Mouse (Mus musculus) monocyte, adult 5-6 weeks (primary cell): ENCODE results near the gene Impg1. TPM values are rescaled to one million over a fixed set of nuclear protein-coding genes. Genes with fewer than 3 reads are reported as not detected.

ENCODE experiments used
- ATAC-seq: fragments of 153-309, 156-312 bp; replicated peaks from 2 replicates; pipeline ENCODE4 v1.8.0; 2017; ENCODE audit warnings: mild to moderate bottlenecking; ENCODE audit not compliant: low TSS enrichment, insufficient number of reproducible peaks, severe bottlenecking, poor library complexity, low FRiP score
- total RNA-seq: library from RNA; stranded (forward); fragments of 200-1000, 200-491, 200-594 nt; gene quantifications from 3 replicates; pipeline ENCODE4 v1.2.3, GENCODE M21; 2017

The Impg1 gene
- total RNA-seq, 1 experiment from 2014 or later, result not detected

DNA sequence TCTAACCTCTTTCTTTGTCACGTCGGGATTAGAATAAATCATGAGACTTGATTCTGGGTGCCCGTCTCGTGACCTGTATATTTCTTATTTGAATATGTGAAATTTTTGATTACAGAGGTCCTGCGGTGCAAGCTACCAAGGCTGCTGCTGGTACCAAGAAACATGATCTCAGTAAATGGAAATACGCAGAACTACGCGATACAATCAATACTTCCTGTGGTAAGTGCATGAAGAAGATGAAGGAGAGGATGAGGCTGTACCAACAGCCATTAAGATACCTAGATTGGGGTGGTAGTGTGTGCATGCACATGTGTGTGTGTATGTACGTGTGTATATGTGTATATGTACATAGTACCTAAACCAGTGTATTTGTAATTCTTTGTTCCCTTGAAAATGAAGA, 166.2 kb downstream of the Impg1 start:
- ATAC-seq, result no peak

DNA sequence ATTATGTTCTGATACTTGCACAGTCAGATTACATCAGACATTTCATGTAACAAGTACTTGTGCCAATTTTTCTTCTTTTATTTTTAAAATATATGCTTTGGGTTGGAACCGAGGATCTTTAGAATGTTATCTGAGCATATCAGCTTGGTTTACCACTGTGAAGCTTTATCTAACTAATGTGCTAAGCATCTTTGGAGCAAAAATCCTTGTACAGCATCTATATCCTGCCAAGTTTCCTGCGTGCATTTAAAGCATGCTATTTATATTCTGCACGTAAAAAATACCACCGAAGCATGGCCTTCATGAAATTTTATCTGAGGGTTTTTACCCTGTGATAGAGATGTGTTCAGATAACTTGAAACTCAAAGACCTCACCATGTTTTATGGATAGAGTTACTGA, 169.2 kb downstream of the Impg1 start:
- ATAC-seq, result no peak

DNA sequence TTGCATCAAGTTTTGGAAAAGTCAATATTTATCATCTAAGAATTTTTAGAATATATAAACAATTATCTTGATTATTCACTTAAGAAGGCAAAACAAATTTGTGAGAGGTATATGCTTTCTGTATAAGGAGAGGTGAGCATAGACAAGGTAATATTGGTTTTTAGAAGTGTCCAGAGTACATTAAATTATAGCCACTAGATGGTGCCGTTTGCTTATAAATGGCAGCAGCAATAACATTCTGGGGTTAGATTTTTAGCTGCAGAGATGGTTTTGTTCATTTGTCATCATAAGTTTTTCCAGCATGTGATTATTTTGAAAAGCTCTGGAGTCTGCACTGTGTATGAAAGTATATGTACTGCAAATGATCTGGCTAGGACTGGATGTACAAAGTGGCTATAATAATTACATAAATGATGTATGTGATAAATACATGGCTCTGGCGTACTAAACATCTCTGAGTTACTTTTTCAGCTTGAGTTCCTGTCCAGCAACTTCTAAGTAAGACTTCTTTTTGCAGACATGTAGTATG, 172.2 kb downstream of the Impg1 start:
- no peak for ATAC-seq

DNA sequence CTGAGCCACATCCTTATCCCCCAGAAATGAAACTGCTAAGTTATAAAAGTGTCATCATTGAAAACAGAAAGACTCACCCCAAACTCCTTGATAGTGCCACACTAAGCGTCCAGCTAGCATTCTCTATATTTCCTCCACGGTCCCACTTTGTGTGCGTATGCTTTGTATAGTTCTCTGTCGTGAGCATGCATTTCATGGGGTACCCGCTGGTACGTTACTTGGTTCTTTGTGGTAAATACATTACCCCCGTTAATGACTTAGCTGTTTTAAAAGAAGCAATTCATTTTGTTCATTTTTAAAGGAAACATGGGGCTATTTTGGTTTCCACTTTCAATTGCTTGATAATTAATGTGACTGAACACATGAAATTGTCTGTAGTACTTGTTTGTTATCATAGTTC, 178.4 kb downstream of the Impg1 start:
- no peak for ATAC-seq

DNA sequence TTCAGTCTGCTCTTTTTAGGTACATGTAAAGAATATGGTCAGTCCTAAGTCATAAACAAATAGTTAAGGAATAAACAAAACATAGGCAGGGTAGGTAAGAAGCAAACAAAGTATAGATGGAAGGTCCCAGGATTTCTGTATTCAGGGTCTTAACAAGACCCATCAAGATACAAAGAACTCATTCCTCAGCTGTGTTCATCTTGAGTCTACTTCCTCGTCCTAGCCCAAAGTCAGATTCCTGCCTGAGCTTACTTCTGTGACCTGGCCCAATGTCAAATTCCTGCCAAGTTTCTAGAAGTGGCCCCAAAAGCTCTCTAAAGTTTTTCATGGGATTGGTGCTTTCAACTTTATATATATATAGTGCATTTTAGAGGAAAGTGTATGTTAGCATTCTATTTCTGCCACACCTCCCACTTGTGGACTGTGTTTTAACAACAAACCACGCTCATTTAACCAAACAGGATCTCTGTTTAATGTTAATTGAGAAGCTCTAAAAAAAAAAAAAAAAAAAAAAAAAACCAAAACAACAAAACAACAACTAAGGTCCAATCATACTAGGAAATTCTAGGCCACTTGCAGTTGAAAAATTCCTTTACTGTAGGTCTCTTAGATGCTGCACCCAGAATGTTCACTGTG, 180.6 kb downstream of the Impg1 start:
- ATAC-seq, result no peak

DNA sequence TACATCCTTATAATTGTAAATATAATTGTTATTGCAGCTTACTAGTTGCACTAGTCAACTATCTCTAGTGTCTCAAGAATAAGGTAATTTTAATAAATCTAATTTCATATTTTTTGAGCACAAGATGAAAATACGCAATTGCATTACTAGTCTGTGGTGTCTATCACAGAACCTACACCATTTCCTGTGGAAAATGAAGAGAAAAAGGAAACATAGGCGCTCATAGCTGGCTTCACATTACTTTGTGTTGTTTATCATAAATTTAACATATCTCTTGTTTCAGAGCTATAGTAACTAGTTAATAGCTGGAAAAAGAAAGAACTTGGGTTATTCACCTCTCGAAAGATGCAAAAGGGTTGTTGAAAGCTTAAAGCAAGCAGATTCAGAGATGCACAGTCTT, 182.9 kb downstream of the Impg1 start:
- no peak for ATAC-seq

DNA sequence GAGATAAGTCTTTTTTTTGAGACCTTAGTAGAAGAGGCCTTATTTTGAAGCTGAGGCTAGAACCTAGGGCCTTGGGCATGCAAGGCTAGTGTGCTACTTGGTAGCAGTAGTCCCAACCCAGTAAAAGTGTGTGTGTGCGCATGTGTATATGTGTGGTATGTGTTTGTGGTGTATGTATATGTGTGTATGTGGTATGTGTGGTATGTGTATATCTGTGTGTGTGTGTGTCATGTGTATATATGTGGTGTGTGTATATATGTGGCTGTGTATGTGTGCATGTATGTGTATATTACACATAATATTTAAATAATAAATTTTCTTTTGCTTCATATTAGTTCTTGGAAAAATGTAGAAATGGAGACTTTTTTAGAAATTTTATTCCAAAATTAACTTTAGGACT, 184.6 kb downstream of the Impg1 start:
- no peak for ATAC-seq

DNA sequence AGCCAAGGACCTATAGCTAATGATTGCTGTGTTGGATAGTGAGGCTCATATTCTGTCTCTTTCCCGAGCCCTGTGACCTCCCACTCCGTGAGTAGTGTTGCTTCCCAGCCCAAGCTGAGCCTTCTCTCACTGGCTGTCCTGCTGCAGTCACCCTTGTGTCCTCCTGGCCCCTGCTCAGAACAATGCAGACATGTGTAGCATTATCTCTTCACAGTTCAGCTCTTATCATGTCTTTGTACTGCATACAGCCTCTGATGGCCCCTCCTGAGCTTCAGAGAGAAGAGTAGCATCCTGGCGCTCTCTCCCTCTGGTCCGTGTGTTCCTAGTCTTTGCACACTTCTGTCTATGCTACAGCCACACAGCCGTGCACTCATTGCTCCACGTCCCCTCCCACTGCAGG, 187.5 kb downstream of the Impg1 start:
- no peak for ATAC-seq

DNA sequence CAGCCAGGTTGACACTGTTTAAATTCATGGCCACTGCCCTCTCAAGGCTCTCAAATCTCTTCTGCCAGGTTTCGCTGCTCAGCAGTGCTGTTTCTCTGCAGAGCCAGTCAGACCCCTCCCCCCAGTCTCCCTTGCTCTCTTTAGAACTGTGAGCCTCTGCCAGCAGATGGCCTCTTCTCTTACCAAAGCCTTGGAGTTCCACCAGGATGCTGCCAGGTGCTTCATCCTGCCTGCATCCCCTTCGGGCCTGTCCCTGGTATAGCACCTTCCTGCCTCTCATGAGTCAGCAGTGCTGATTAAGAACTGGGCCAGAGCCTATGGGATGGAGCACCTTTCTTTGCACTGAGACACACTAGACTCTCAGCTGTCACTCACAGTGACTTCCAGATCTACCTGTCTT, 188.1 kb downstream of the Impg1 start:
- no peak for ATAC-seq

DNA sequence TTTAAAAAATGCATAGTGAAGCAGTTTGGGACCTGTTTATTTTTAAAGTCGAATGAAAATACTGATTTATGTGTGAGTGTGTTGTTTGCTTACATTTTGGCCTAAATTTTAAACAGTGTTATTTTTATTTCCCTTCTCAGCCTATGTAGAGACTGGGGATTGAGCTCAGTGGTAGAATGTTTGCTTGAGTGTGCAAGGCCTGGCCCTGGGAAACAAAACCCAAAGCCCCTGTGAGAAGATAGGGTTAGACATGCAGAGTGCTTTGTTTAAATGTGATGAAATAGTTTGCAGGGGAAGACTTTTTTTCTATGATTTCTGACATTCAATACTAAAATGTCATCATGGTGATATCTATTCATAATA, 189.5 kb downstream of the Impg1 start:
- no peak for ATAC-seq

DNA sequence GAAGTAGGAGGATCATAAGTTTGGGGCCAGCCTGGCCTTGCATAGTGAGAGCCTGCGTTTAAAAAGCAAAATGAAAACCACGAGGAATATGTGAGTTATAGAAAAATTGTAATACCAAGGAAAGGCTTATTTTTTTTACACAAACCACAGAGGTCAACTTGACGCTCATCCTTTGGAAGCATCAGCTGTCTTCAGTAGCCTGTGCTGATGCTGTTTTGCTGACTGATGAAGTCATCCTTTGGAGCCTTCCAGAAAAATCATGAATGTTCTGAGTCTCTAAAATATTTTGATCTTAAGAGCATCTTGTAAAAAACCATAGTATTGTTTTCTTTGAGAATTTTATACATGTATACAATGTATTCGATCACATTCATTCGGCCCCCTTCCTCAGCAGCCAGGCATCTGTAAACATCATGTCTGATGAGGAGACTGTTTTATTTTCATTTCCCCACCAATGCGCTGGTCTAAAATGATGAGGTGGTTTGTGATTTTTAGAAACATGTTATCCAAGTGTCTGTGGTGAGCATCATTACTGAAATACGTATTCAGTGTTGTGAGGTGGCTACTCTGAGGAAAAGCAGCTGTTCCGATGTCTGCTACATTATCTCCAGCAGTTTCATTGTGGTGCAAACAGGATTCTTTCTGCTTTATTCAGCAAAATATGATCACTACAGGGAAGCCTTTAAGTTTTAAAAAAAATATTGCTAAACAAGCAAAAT, 190.1 kb downstream of the Impg1 start:
- ATAC-seq, result no peak

DNA sequence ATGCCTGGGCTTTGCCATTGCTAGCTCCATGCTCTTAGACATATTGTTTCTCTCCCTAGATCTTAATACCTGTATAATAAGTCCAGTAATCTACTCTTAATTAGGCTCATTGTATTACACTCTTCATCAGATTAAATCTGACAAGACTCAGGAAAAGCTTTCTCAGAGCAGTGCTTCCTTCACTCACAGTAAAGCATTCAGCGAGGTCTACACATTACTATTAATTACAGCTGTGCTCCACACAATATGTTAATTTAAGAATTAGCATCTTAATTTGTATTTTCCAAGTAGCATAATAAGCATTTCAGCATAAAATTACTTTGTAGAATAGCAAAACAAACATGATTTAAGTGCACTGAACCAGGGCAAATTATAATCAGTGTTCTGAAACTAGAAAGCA, 192.3 kb downstream of the Impg1 start:
- ATAC-seq, result no peak

DNA sequence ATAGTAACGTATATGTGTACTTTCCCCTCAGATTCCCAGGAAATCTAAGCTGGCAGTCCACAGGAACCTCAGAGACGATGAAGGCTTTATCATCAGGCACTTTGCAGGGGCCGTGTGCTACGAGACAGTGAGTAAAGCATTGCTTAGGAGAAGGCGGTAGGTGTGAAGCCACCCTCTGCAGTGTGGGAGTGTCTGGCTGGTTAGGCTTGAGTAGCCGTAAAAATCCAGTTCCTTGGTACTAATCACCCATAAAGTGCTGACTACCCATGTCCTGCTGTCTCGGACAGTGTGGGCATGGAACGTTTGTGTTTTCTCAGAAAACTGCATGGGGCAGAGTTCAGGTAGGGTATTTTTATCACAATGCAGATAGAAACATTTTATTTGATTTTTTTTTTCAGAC, 195.7 kb downstream of the Impg1 start:
- no peak for ATAC-seq

DNA sequence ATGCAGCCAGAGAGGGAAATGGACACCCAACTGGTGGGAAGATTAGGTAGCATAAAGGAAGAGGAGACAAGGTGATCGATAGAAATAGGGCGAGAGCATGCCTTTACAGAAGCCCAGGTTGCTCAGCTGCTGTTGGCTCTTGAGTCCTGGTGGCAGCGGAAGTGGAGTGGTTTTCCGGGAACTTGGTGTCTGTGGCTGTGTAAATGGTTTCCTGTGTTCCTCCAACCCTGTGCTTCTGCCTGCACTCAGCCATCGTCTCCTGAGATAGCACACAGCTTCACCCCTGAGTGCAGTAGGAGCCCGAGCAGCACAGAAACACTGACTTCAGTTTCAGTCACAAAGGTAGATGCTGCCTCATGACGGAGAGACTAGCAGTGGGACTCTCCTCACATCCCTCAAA, 198.8 kb downstream of the Impg1 start:
- ATAC-seq, result peak; percentile 50; the same call in 1 of the 2 replicates

DNA sequence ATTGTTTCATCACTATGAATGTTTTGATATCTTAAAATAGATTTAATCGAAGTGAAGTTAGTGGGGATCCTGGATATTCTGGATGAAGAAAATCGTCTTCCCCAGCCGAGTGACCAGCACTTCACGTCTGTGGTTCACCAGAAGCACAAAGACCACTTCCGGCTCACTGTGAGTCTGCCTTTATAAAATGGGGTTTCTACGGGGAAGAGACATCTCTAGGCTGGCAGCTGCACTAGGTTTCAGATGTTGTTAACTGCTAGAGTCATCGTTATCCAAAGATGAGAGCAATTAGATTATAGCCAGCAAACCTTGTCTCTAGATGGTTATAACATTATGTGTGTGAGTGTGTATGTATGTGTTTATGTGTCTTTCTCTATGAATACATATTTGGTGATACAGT, 199.2 kb downstream of the Impg1 start:
- no peak for ATAC-seq
